8 mouse cellular contexts compared by ENCODE assay signal in genomic region chr6:58595639-58596293, GRCm38 (mm10). TPM values are rescaled to one million over a fixed set of nuclear protein-coding genes. Genes with fewer than 3 reads are reported as not detected.
DNase-seq lines count a peak whose midpoint lies in the region; ATAC-seq and TF ChIP-seq lines count a peak whose summit lies in the region.
"Not testable (repeated sequence)": the region's sequence is repeated elsewhere in the genome, so short reads cannot be mapped to it uniquely, and the experiment has no call there.

No protein-coding gene starts in this region.

- H3K27ac ChIP-seq in ES-Bruce4 (ENCODE audit: insufficient read depth, low read length): peak overlapping the region; percentile 88
- not testable (repeated sequence) for H3K27ac ChIP-seq in forebrain, embryonic 11.5 days (ENCODE audit: low read depth, low read length)
- H3K27ac ChIP-seq in heart, postnatal 0 days (ENCODE audit: low read depth): peak overlapping the region; percentile 75
- peak overlapping the region; percentile 90 for H3K27ac ChIP-seq in kidney, embryonic 15.5 days
- peak overlapping the region; percentile 21 for H3K27ac ChIP-seq in liver, embryonic 13.5 days
- H3K27ac ChIP-seq in midbrain, embryonic 11.5 days (ENCODE audit: low read depth, low read length): 0 out of 2 replicates have a peak overlapping the region, but pooled peaks have one; percentile 6
- H3K27ac ChIP-seq in small intestine, adult 2 months (ENCODE audit: insufficient read depth, low read depth, low read length): peak overlapping the region; percentile 9; the same call in 1 of the 2 replicates

- DNase-seq in c-Kit-positive CD71-positive TER-119-positive erythroid progenitor cells, embryonic 14.5 days (ENCODE audit: low spot score): peak; percentile 27
- DNase-seq in forebrain, embryonic 11.5 days (ENCODE audit: low spot score); liver, embryonic 13.5 days; midbrain, embryonic 11.5 days (ENCODE audit: low spot score, missing footprints): not testable (repeated sequence)
- DNase-seq in heart, postnatal 0 days (ENCODE audit: low spot score): peak; percentile 30

- H3K27me3 ChIP-seq in ES-Bruce4 (ENCODE audit: control insufficient read depth, insufficient read depth, low read length, poor library complexity, severe bottlenecking); forebrain, embryonic 11.5 days (ENCODE audit: control insufficient read depth, insufficient read depth, low read length); heart, postnatal 0 days (ENCODE audit: control insufficient read depth, insufficient read depth, low read length); kidney, embryonic 15.5 days; liver, embryonic 13.5 days; midbrain, embryonic 11.5 days (ENCODE audit: control insufficient read depth, insufficient read depth, low read length); small intestine, adult 2 months (ENCODE audit: control insufficient read depth, insufficient read depth, low read length): not testable (repeated sequence)

- TF ChIP-seq POLR2A in ES-Bruce4 (IDR thresholded peaks at IDR 0.05; ENCODE audit: insufficient read depth, low read length); small intestine, adult 2 months (IDR thresholded peaks at IDR 0.05; ENCODE audit: low read depth, low read length): not testable (repeated sequence)

- 2% methylated on average over 8 of the region's 9 CpGs for WGBS in forebrain, embryonic 11.5 days
- WGBS in heart, postnatal 0 days: 5% methylated on average over 9 of the region's 9 CpGs
- 5% methylated on average over 9 of the region's 9 CpGs for WGBS in kidney, embryonic 15.5 days
- 6% methylated on average over 9 of the region's 9 CpGs for WGBS in liver, embryonic 13.5 days (ENCODE audit: insufficient replicate concordance)
- WGBS in midbrain, embryonic 11.5 days: 3% methylated on average over 8 of the region's 9 CpGs
- WGBS in small intestine, adult 2 months: 15% methylated on average over 9 of the region's 9 CpGs

- H3K36me3 ChIP-seq in ES-Bruce4 (ENCODE audit: control insufficient read depth, insufficient read depth, low read length, poor library complexity, severe bottlenecking); forebrain, embryonic 11.5 days (ENCODE audit: control insufficient read depth, insufficient read depth, low read length); heart, postnatal 0 days (replicated peaks; ENCODE audit: control insufficient read depth, insufficient read depth, low read length); kidney, embryonic 15.5 days; liver, embryonic 13.5 days; midbrain, embryonic 11.5 days (ENCODE audit: control insufficient read depth, insufficient read depth, low read length); small intestine, adult 2 months (ENCODE audit: control insufficient read depth, insufficient read depth, low read length): not testable (repeated sequence)

- peak; percentile 68 for ATAC-seq in forebrain, embryonic 11.5 days (replicated peaks; ENCODE audit: low FRiP score)
- ATAC-seq in heart, postnatal 0 days (ENCODE audit: insufficient read depth, low read depth): peak; percentile 55
- ATAC-seq in kidney, embryonic 15.5 days (replicated peaks; ENCODE audit: low FRiP score): peak; percentile 62
- peak; percentile 37; the same call in 1 of the 2 replicates for ATAC-seq in liver, embryonic 13.5 days (ENCODE audit: low read depth)
- ATAC-seq in midbrain, embryonic 11.5 days (ENCODE audit: low FRiP score): peak; percentile 78

- peak overlapping the region; percentile 39 for H3K4me2 ChIP-seq in forebrain, embryonic 11.5 days (ENCODE audit: low read depth, low read length, severe bottlenecking)
- peak overlapping the region; percentile 41 for H3K4me2 ChIP-seq in heart, postnatal 0 days (ENCODE audit: low read depth, low read length)
- H3K4me2 ChIP-seq in kidney, embryonic 15.5 days: peak overlapping the region; percentile 60
- peak overlapping the region; percentile 60 for H3K4me2 ChIP-seq in liver, embryonic 13.5 days
- H3K4me2 ChIP-seq in midbrain, embryonic 11.5 days: peak overlapping the region; percentile 50

- H3K4me3 ChIP-seq in ES-Bruce4 (ENCODE audit: low read depth, low read length): peak overlapping the region; percentile 55
- peak overlapping the region; percentile 21 for H3K4me3 ChIP-seq in forebrain, embryonic 11.5 days (ENCODE audit: low read depth, low read length)
- H3K4me3 ChIP-seq in heart, postnatal 0 days (ENCODE audit: low read depth, low read length): peak overlapping the region; percentile 43
- H3K4me3 ChIP-seq in kidney, embryonic 15.5 days (replicated peaks): peak overlapping the region; percentile 39
- peak overlapping the region; percentile 36 for H3K4me3 ChIP-seq in liver, embryonic 13.5 days (replicated peaks)
- H3K4me3 ChIP-seq in midbrain, embryonic 11.5 days (ENCODE audit: low read depth, low read length): peak overlapping the region; percentile 33
- peak overlapping the region; percentile 40 for H3K4me3 ChIP-seq in small intestine, adult 2 months (ENCODE audit: low read depth, low read length)

- TF ChIP-seq EP300 in ES-Bruce4 (IDR thresholded peaks at IDR 0.05; ENCODE audit: insufficient read depth, low read depth, low read length): peak; percentile 78; the same call in 1 of the 2 replicates
- not testable (repeated sequence) for TF ChIP-seq EP300 in heart, postnatal 0 days (IDR thresholded peaks at IDR 0.05; ENCODE audit: low read depth)

- H3K4me1 ChIP-seq in ES-Bruce4 (ENCODE audit: control insufficient read depth, insufficient read depth, low read length); forebrain, embryonic 11.5 days (replicated peaks; ENCODE audit: control insufficient read depth, insufficient read depth, low read length); heart, postnatal 0 days (ENCODE audit: control insufficient read depth, insufficient read depth); kidney, embryonic 15.5 days; liver, embryonic 13.5 days (replicated peaks); midbrain, embryonic 11.5 days (ENCODE audit: control insufficient read depth, insufficient read depth, low read length); small intestine, adult 2 months (ENCODE audit: control insufficient read depth, insufficient read depth, insufficient read length, low read length): not testable (repeated sequence)

- peaks cover 17% of the 10 kb centered on the region for H3K9me3 ChIP-seq in ES-Bruce4 (replicated peaks; ENCODE audit: control insufficient read depth, insufficient read depth, low read length, poor library complexity, severe bottlenecking)
- not testable (repeated sequence) for H3K9me3 ChIP-seq in forebrain, embryonic 11.5 days (ENCODE audit: control insufficient read depth, low read length); heart, postnatal 0 days (replicated peaks; ENCODE audit: control insufficient read depth, low read length); kidney, embryonic 15.5 days (replicated peaks); liver, embryonic 13.5 days (replicated peaks); midbrain, embryonic 11.5 days (ENCODE audit: control insufficient read depth, low read length)

- not testable (repeated sequence) for TF ChIP-seq CTCF in ES-Bruce4 (IDR thresholded peaks at IDR 0.05; ENCODE audit: low read depth, low read length); heart, postnatal 0 days (IDR thresholded peaks at IDR 0.05; ENCODE audit: low read depth); small intestine, adult 2 months (IDR thresholded peaks at IDR 0.05; ENCODE audit: extremely low read depth, insufficient read length, insufficient replicate concordance, low read depth, low read length)

- H3K9ac ChIP-seq in ES-Bruce4 (ENCODE audit: low read depth, poor library complexity, severe bottlenecking): peak overlapping the region; percentile 41
- H3K9ac ChIP-seq in forebrain, embryonic 11.5 days (ENCODE audit: low read length): peak overlapping the region; percentile 12; the same call in 1 of the 2 replicates
- H3K9ac ChIP-seq in heart, postnatal 0 days (replicated peaks; ENCODE audit: low read depth, low read length): peak overlapping the region; percentile 5; the same call in 1 of the 2 replicates
- H3K9ac ChIP-seq in kidney, embryonic 15.5 days: peak overlapping the region; percentile 27; the same call in 1 of the 2 replicates
- peak overlapping the region; percentile 45 for H3K9ac ChIP-seq in liver, embryonic 13.5 days
- peak overlapping the region; percentile 63 for H3K9ac ChIP-seq in midbrain, embryonic 11.5 days (ENCODE audit: low read length)

RNA-seq across cellular contexts. Expression of gene Abcg2, which starts 11.4 kb away (rescaled TPM):
- polyA plus RNA-seq in ES-Bruce4 (2011; ENCODE audit: insufficient read depth, insufficient read length, low read depth, missing spikeins): 62.7 and 71.8 TPM in 2 replicates
- 44.1 and 49.7 TPM in 2 replicates for polyA plus RNA-seq in forebrain, embryonic 11.5 days (2014; fragmentation: Nextera tagmentation; extraction: Ambion mirVana)
- 59.8 and 74.3 TPM in 2 replicates for total RNA-seq in heart, postnatal 0 days (2014; rRNA removed; ENCODE audit: low replicate concordance)
- polyA plus RNA-seq in heart, postnatal 0 days (2015; fragmentation: Nextera tagmentation; extraction: Ambion mirVana): 42.1 and 47.3 TPM in 2 replicates
- 95.7 and 101 TPM in 2 replicates for polyA plus RNA-seq in kidney, embryonic 15.5 days (2015; fragmentation: Nextera tagmentation; extraction: Ambion mirVana)
- 201 and 233 TPM in 2 replicates for polyA plus RNA-seq in liver, embryonic 13.5 days (2015; fragmentation: Nextera tagmentation; extraction: Ambion mirVana)
- polyA plus RNA-seq in midbrain, embryonic 11.5 days (2014; fragmentation: Nextera tagmentation; extraction: Ambion mirVana): 45.9 and 53.4 TPM in 2 replicates
- polyA plus RNA-seq in small intestine, adult 2 months (2012; rRNA removed): 5.6 and 17.4 TPM in 2 replicates

Comparison
In these comparisons a context has a peak if more than half of its experiments do, and no peak if none do; other contexts are left out.
1. H3K9ac ChIP-seq: peak in every context shown above with its lines; median percentile 63 in midbrain, embryonic 11.5 days; 45 in liver, embryonic 13.5 days; 41 in ES-Bruce4; 27 in kidney, embryonic 15.5 days; 12 in forebrain, embryonic 11.5 days; 5 in heart, postnatal 0 days.